Mouse (Mus musculus) layer of hippocampus, postnatal 25 days (tissue): ENCODE data around the gene Sema4c. TPM values are rescaled to one million over a fixed set of nuclear protein-coding genes. Genes with fewer than 3 reads are reported as not detected.

Source experiments
- DNase-seq, 2 experiments: peaks; one replicate each; pipeline ENCODE4 v3.0.0; 2022; ENCODE audit warnings: mixed read lengths in 2 of 2, low spot score in 1 of 2; ENCODE audit errors: extremely low spot score in 1 of 2
- microRNA-seq, 2 experiments: library from miRNA; unstranded; fragments of <30 nt; microRNA quantifications; one replicate each; pipeline ENCODE4 v1.2.0; 2021
- total RNA-seq, 2 experiments: library from RNA; stranded (reverse); gene quantifications; 2 replicates each; pipeline ENCODE4 v1.2.3; 2021

Gene Sema4c
- total RNA-seq, 2 experiments from 2014 or later: 12.7 to 14.0 TPM

DNA sequence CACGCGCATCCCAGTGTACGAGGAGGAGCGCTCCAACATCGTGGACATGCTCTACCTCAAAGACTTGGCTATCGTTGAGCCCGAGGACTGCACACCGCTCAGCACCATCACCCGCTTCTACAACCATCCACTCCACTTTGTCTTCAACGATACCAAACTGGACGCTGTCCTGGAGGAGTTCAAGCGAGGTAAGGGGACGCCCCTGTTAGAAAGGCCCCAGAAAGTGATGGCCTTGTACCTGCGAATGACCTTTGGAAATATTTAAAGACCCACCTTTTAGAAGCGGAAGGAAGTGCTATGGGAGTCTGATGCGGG, 45.2 kb downstream of the Sema4c start:
- DNase-seq: no peak

DNA sequence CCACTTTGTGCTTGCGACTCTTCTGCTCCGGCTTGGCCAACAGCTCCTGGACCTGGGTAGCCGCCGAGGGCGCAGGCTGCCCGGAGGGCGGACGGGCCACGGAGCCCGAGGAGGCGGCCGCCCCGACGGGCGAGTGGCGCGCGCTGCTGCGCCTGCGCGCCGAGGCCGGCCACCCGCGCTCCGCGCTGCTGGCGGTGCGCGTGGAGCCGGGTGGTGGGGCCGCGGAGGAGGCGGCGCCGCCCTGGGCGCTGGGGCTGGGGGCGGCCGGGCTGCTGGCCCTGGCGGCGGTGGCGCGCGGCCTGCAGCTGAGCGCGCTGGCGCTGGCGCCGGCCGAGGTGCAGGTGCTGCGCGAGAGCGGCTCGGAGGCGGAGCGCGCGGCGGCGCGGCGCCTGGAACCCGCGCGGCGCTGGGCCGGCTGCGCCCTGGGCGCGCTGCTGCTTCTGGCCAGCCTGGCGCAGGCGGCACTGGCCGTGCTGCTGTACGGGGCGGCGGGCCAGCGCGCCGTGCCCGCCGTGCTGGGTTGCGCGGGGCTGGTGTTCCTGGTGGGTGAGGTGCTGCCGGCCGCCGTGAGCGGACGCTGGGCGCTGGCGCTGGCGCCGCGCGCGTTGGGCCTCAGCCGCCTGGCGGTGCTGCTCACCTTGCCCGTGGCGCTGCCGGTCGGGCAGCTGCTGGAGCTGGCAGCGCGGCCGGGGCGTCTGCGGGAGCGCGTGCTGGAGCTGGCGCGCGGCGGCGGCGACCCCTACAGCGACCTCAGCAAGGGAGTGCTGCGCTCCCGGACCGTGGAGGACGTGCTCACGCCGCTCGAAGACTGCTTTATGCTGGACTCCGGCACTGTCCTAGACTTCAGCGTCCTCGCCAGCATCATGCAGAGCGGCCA, 45.8 kb downstream of the Sema4c start:
- DNase-seq: no peak

DNA sequence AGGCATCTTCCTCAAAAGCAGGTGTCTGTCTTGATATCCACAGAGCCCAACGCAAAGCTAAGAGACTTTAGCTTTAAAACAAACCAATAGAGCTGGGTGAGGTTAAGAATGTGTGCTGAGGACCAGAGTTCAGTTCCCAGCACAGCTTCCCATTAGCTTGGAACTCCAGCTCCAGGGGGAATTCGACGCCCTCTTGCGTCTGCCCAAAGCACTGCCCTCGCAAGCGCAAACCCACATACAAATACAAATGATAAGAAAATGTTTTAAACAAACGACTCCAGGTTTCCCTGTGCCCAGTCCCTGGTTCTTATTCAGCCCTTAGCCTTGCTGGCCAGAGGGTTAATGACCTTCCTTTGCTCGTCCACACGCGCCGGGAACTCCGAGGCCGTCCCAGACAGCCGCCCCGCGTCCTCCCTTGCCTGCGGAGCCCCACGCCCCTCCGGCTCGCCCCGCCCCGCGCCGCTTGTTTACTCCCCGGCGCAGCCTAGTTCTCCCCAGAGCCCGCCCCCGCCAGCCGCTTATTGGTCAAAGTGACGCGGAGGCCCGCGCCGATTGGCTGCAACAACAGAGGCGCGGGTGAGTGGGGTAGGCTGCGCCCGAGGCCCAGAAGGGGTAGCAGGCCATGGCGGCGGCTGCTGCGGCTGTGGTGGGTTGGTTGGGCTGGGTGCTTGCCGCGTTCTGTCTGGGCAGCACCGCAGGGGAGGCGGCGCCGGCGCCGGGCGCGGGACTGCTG, 46.7 kb downstream of the Sema4c start, which contains the start of gene Cnnm3:
Gene Cnnm3, plus strand, starts transcription at position 579 of the 733 bp plus-strand sequence.
- peak; percentile 99 for DNase-seq

DNA sequence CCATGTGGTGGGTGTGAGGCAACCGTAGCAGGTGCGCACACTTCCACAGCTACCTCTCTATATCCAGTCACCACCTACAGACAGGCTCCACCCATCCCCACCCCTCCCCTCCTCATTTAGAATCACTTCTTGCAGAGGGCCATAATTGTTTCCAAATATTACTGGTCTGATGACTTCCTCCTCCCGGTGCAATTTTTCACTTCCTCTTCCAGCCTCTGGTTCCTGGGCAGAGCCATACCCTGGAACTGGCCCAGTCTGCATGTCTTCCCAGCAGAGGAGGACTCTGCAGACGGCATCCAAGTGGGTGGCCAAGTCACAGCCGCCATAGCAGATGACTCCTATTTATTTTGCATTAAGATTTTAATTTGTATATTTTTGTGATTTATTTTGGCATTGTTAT, 49.9 kb downstream of the Sema4c start:
- no peak for DNase-seq

DNA sequence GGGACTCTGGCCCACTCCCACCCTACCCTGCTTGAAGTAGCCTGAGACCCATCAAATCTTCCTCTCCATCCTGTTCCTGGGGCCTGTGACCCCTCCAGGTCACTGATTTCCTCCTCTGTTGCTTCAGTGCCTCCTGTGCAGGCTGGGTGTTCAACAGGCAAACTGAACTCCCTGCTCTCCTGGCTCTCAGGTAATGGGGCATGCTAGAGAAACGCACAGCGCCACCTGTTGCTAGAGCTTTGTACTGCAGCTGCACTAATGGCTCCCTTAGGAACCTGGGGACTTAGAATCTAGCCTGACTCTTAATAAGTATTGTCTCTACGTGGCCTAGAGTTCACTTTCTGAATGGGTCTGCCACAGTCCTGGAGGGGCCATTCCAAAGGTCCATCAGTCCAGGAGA, 56.9 kb downstream of the Sema4c start:
- peak; percentile 66 to 92 for DNase-seq

Small RNA genes lying within 50 kb of the gene (microRNA-seq; reads per million reads assigned to microRNA genes)
- gene Gm47280: 0 reads per million in 2 experiments

Other genes with a start within 250 kb of the Sema4c start
- 10 to 100 TPM; 58.2 to 62.6 TPM for gene Kansl3, start 189.2 kb downstream of the Sema4c start, total RNA-seq
- not detected for gene Fer1l5, start 186.1 kb downstream of the Sema4c start, total RNA-seq
- 10 to 100 TPM; 61.4 to 63.8 TPM for gene Lman2l, start 113.1 kb downstream of the Sema4c start, total RNA-seq
- gene Cnnm4, start 86.7 kb downstream of the Sema4c start, total RNA-seq: 10 to 100 TPM; 15.8 to 17.9 TPM
- 10 to 100 TPM; 33.2 to 37.5 TPM for gene Cnnm3, start 46.5 kb downstream of the Sema4c start, total RNA-seq
- gene Ankrd23, start 21.5 kb downstream of the Sema4c start, total RNA-seq: 1 to 10 TPM; 5.4 to 7.7 TPM
- under 1 TPM in 1 of 2 experiments, not detected in 1; 0.47 TPM for gene Gm42417, start 18.9 kb downstream of the Sema4c start, total RNA-seq
- 10 to 100 TPM; 10.8 to 13.3 TPM for gene Ankrd39, start 10.9 kb downstream of the Sema4c start, total RNA-seq
- under 1 TPM in 1 of 2 experiments, not detected in 1; 0.34 TPM for gene Fam178b, start 124.8 kb upstream of the Sema4c start, total RNA-seq
- 100 to 1,000 TPM; 725 to 736 TPM for gene Cox5b, start 133.1 kb upstream of the Sema4c start, total RNA-seq
- 1 to 10 TPM in 1 of 2 experiments, not detected in 1; 1.6 TPM for gene 4933424G06Rik, start 151.8 kb upstream of the Sema4c start, total RNA-seq
- gene Actr1b, start 156.1 kb upstream of the Sema4c start, total RNA-seq: 100 to 1,000 TPM; 247 to 266 TPM
- gene Zap70, start 203.4 kb upstream of the Sema4c start, total RNA-seq: 1 to 10 TPM; 3.2 to 3.4 TPM